Mouse (Mus musculus) stomach, postnatal 0 days (tissue): ENCODE results near the gene Strn4. TPM values are rescaled to one million over a fixed set of nuclear protein-coding genes. Genes with fewer than 3 reads are reported as not detected.

Source experiments
- ATAC-seq: fragments of 200-750 bp; cut with Nextera tagmentation; 2 replicates; pipeline ENCODE4 v1.8.0; 2017; ENCODE audit not compliant: low FRiP score, low TSS enrichment
- DNase-seq: peaks from one replicate; pipeline ENCODE4 v3.0.0-alpha.2; 2016; ENCODE audit warnings: low spot score
- H3K27ac ChIP-seq: fragments of 300-500 bp; sonication (generic); replicated peaks from 2 replicates; pipeline ENCODE4 v1.5.1; 2014; ENCODE audit warnings: mild to moderate bottlenecking, control low read depth
- H3K27me3 ChIP-seq: fragments of 300-500 bp; sonication (generic); 2 replicates; pipeline ENCODE4 v1.6.1; 2014; ENCODE audit warnings: low read length; ENCODE audit not compliant: control insufficient read depth, insufficient read depth
- H3K36me3 ChIP-seq: fragments of 300-500 bp; sonication (generic); 2 replicates; pipeline ENCODE4 v1.6.1; 2014; ENCODE audit warnings: low read length, mixed read lengths; ENCODE audit not compliant: control insufficient read depth, insufficient read depth
- H3K4me1 ChIP-seq: fragments of 300-500 bp; sonication (generic); replicated peaks from 2 replicates; pipeline ENCODE4 v1.6.1; 2014; ENCODE audit warnings: antibody characterized with exemption; ENCODE audit not compliant: control insufficient read depth, insufficient read depth
- H3K4me2 ChIP-seq: fragments of 300-500 bp; sonication (generic); replicated peaks from 2 replicates; pipeline ENCODE4 v1.6.1; 2014; ENCODE audit warnings: low read depth, mild to moderate bottlenecking, control low read depth, moderate library complexity
- H3K4me3 ChIP-seq: fragments of 300-500 bp; sonication (generic); 2 replicates; pipeline ENCODE4 v1.5.1; 2014; ENCODE audit warnings: low read depth, low read length, control low read depth
- H3K9ac ChIP-seq: fragments of 300-500 bp; sonication (generic); 2 replicates; pipeline ENCODE4 v1.6.1; 2014; ENCODE audit warnings: mild to moderate bottlenecking, low read length, control low read depth, mixed read lengths
- H3K9me3 ChIP-seq: fragments of 300-500 bp; sonication (generic); 2 replicates; pipeline ENCODE4 v1.6.1; 2016; ENCODE audit warnings: low read length; ENCODE audit not compliant: control insufficient read depth
- CTCF ChIP-seq: IDR thresholded peaks from 2 replicates; pipeline ENCODE4 v1.5.1; 2016; ENCODE audit warnings: antibody characterized with exemption, low read depth, mild to moderate bottlenecking, moderate library complexity
- EP300 ChIP-seq: optimal IDR thresholded peaks from 2 replicates; pipeline ENCODE3; 2016; ENCODE audit warnings: antibody characterized with exemption
- WGBS: fragments of 180-500 bp; shearing (Covaris S2); extraction: QIAGEN DNeasy Blood & Tissue Kit; methylation state at CpG from one replicate; pipeline ENCODE4 v1.1.7; 2014; 5-methylcytosine and 5-hydroxymethylcytosine counted together
- polyA plus RNA-seq: library from polyadenylated mRNA; unstranded; fragments of >200 nt; fragmentation: Nextera tagmentation; extraction: Ambion mirVana; gene quantifications from 2 replicates; pipeline ENCODE4 v1.2.1, GENCODE M21; 2015

Gene Strn4
- polyA plus RNA-seq, 1 experiment from 2014 or later = 45.1 TPM

DNA sequence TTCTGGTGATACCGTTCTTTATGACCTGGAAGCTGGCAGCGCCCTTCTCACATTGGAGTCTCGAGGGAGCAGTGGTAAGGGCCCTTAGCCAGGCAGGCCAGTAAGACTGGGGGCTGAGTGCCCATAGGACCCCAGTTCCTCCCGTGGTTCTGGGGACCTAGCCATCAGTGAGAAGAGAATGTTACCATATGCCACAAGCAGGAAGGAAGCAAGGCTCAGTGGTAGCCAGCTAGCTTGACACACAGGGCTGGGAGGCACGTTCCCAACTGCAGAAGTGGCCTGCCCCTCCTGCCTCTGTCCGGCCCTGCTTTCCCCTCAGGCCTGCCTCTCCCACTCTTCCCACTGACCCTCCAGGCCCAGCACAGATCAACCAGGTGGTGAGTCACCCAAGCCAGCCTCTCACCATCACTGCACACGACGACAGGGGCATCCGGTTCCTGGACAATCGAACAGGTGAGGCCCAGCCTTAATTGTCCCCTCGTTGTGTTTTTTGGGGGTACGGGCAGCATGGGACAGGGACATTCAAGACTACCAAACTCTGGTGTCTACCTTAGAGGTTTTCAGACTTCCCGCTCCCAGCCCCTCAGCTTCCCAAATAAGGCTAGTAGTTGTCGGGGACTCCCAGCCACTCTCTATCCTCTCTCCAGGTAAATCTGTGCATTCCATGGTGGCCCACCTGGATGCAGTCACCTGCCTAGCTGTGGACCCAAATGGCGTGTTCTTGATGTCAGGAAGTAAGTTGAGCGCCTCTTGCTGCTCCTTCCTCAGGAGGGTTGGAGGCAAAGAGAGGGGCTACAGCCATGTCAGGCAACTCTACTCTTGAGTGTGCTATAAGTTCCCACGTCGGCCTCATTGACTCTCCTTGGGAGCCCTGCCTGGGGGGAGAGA lies 22.5 kb downstream of the Strn4 start:
- TF ChIP-seq CTCF (no peak), EP300 (no peak)
- 93% methylated on average over 18 of the region's 18 CpGs for WGBS
- H3K36me3 ChIP-seq = peaks cover 34% of the 10 kb centered on the region

DNA sequence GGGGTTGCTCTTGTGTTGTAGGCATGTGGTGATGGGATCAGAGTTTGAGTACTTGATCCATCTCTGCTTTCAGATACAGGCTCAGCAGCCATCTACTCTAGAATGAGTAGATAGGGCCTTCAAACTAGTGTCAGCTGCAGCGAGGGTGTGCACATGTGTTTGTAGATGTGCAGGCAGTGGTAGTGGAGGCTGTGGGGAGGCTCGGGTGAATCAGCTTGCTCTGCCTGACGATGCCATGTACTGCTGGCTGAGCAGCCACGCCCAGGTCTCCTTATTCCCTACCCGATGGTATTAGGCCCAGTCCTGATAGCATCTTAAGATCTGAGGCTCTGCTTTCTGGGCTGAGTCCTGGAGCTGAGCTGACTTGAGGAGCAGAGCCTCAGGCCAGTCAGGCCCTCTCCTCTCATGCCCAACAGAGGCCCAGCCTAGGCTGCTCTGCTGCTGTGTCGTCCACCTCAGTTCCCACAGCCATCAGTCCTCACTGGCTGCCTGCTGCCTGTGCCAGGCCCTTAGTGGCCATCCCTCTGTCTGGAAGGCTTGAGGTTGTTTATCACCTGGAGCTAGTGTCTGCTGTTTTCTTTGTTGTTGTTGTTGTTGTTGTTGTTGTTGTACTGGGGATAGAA lies 23.2 kb downstream of the Strn4 start:
- WGBS = 69% methylated on average over 6 of the region's 6 CpGs
- H3K36me3 ChIP-seq = peaks cover 27% of the 10 kb centered on the region

More for the DNA sequence above, 22.5 kb downstream of the Strn4 start:
- Histone ChIP-seq H3K9me3 (no peaks in the 10 kb centered on the region), H3K4me2 (no peak overlapping the region), H3K4me3 (no peak overlapping the region), H3K27ac (no peak overlapping the region), H3K9ac (no peak overlapping the region), H3K4me1 (no peaks in the 10 kb centered on the region), H3K27me3 (no peaks in the 10 kb centered on the region)
- ATAC-seq (no peak), DNase-seq (no peak)

DNA sequence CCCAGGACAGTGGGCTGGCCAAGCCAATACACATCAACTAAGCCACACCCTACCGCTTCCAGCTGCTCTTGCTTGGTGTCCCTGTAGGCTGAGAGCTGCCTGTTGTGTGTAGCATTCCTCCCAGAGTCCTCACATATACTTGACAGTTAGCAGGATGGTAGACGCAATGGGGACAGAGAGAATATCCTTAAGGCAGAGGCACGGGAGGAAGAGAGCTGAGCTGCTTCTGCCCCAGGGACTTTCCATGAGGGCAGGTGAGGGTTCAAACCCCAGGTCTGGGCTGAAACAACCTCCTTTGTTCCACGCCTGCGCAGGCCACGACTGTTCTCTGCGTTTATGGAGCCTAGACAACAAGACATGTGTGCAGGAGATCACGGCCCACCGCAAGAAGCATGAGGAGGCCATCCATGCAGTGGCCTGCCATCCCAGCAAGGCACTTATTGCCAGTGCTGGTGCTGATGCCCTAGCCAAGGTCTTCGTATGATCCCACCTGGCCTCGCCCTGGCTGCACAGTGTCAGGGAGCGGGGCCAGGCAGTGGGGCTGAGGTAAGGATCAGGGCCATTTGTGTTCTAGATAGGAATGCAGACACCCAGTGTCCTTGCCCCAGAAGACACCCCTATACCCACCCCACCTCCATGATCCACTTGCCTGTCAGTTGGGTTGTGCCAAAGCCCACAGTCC lies 23.9 kb downstream of the Strn4 start:
- H3K9ac ChIP-seq = no peak overlapping the region
- DNase-seq (no peak), ATAC-seq (no peak)
- TF ChIP-seq EP300 = no peak
- no peak for TF ChIP-seq CTCF
- H3K27ac ChIP-seq = no peak overlapping the region
- WGBS = 91% methylated on average over 12 of the region's 12 CpGs
- no peak overlapping the region for H3K4me3 ChIP-seq
- peaks cover 5% of the 10 kb centered on the region; the same call in 1 of the 2 replicates for H3K4me1 ChIP-seq
- no peaks in the 10 kb centered on the region for H3K27me3 ChIP-seq
- no peaks in the 10 kb centered on the region for H3K9me3 ChIP-seq
- H3K4me2 ChIP-seq = no peak overlapping the region
- peaks cover 26% of the 10 kb centered on the region for H3K36me3 ChIP-seq

More for the DNA sequence above, 23.2 kb downstream of the Strn4 start:
- no peaks in the 10 kb centered on the region for H3K9me3 ChIP-seq
- TF ChIP-seq EP300 = no peak
- TF ChIP-seq CTCF = no peak
- no peak for ATAC-seq
- H3K27me3 ChIP-seq = no peaks in the 10 kb centered on the region
- no peak overlapping the region for H3K4me3 ChIP-seq
- H3K9ac ChIP-seq = no peak overlapping the region
- no peak overlapping the region for H3K4me2 ChIP-seq
- DNase-seq = no peak
- H3K27ac ChIP-seq = no peak overlapping the region
- H3K4me1 ChIP-seq = 0 out of 2 replicates have a peak, but pooled peaks cover under 1% of the 10 kb centered on the region

DNA sequence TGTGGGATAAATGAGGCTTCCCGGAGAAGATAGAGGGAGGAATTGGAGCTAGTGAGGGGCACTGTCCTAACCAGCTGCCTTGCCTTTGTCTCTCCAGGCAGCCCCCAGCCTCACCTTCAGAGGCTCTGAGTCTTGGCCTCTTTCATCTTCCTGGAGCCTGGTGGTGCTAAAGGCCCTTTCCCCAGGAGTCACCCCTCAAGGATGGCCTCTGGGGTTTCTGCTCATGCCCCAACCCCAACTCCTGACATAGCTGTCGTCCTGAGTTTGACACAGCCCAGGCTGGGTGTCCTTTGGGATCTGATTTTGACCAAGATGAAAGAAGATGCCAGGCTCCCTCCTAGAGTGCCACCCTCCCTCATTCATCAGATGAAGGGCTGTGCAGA lies 24.4 kb downstream of the Strn4 start:
- Histone ChIP-seq H3K27ac (no peak overlapping the region), H3K36me3 (peaks cover 23% of the 10 kb centered on the region), H3K27me3 (no peaks in the 10 kb centered on the region), H3K4me1 (peaks cover 5% of the 10 kb centered on the region; the same call in 1 of the 2 replicates), H3K9me3 (no peaks in the 10 kb centered on the region), H3K9ac (no peak overlapping the region), H3K4me3 (no peak overlapping the region), H3K4me2 (no peak overlapping the region)
- TF ChIP-seq EP300 = no peak
- TF ChIP-seq CTCF = no peak
- no peak for ATAC-seq
- 88% methylated on average over 2 of the region's 2 CpGs for WGBS
- no peak for DNase-seq

DNA sequence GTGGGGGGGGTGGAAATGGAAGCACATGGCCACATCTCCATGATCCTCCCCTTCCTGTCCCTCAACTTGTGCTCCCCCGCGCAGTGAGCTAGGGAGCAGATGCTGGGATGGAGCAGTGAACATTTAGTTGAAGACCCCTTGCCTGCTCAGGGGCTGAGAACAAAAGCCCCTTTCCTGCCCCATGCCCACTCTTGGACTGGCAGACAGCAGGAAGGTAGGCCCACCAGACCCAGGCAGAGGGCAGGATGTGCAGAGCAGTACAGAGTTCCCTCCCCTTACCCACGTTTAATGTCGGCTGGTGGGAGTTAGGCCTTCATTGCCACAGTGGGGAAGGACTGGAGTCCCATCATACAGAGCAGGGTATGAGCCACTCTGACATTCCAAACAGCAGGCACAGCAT lies 25.4 kb downstream of the Strn4 start:
- TF ChIP-seq EP300 (no peak), CTCF (no peak)
- H3K27ac ChIP-seq = peak overlapping the region; percentile 85
- peaks cover 5% of the 10 kb centered on the region; the same call in 1 of the 2 replicates for H3K4me1 ChIP-seq
- no peak overlapping the region for H3K4me2 ChIP-seq
- no peak overlapping the region for H3K4me3 ChIP-seq
- ATAC-seq (no peak), DNase-seq (no peak)
- no peaks in the 10 kb centered on the region for H3K9me3 ChIP-seq
- peaks cover 23% of the 10 kb centered on the region for H3K36me3 ChIP-seq
- 70% methylated on average over 4 of the region's 4 CpGs for WGBS
- H3K27me3 ChIP-seq = no peaks in the 10 kb centered on the region
- no peak overlapping the region for H3K9ac ChIP-seq
